Mouse (Mus musculus): ENCODE measurements around the gene Fam117b. TPM values are rescaled to one million over a fixed set of nuclear protein-coding genes. Genes with fewer than 3 reads are reported as not detected.

The Fam117b gene
- polyA plus RNA-seq (2015; fragmentation: Illumina TruSeq; extraction: RNeasy Lipid Tissue Mini Kit (QIAGEN cat#74804); ENCODE audit: low read depth, low replicate concordance), result 29.6 TPM

GRCm38 (mm10) chr1:59912413-59913157 is at the start of gene Fam117b:
TSS of gene Fam117b (plus strand) at chr1:59913006.

Other genes with a start within 250 kb of the Fam117b start
- 255 TPM for gene Sumo1, start 242.2 kb upstream of the Fam117b start, polyA plus RNA-seq (2015; fragmentation: Illumina TruSeq; extraction: RNeasy Lipid Tissue Mini Kit (QIAGEN cat#74804); ENCODE audit: low read depth, low replicate concordance)
- gene Nop58, start 228.0 kb upstream of the Fam117b start, polyA plus RNA-seq (2015; fragmentation: Illumina TruSeq; extraction: RNeasy Lipid Tissue Mini Kit (QIAGEN cat#74804); ENCODE audit: low read depth, low replicate concordance), result 54.6 TPM
- gene Bmpr2, start 149.6 kb upstream of the Fam117b start, polyA plus RNA-seq (2015; fragmentation: Illumina TruSeq; extraction: RNeasy Lipid Tissue Mini Kit (QIAGEN cat#74804); ENCODE audit: low read depth, low replicate concordance), result 36.2 TPM
- 35.7 TPM for gene Ica1l, start 130.2 kb downstream of the Fam117b start, polyA plus RNA-seq (2015; fragmentation: Illumina TruSeq; extraction: RNeasy Lipid Tissue Mini Kit (QIAGEN cat#74804); ENCODE audit: low read depth, low replicate concordance)
- gene Carf, start 185.2 kb downstream of the Fam117b start, polyA plus RNA-seq (2015; fragmentation: Illumina TruSeq; extraction: RNeasy Lipid Tissue Mini Kit (QIAGEN cat#74804); ENCODE audit: low read depth, low replicate concordance), result 11.9 TPM
- 30.0 TPM for gene Wdr12, start 185.6 kb downstream of the Fam117b start, polyA plus RNA-seq (2015; fragmentation: Illumina TruSeq; extraction: RNeasy Lipid Tissue Mini Kit (QIAGEN cat#74804); ENCODE audit: low read depth, low replicate concordance)